Mouse (Mus musculus) stomach, embryonic 16.5 days (tissue): ENCODE measurements at regions not wholly inside any gene's neighbourhood (a gene's known extent, or its start where the extent isn't known, plus 50 kb on each side); places are given as distances from the start of the nearest gene placed in this dataset.

Source experiments
- ATAC-seq: fragments of 200-750 bp; cut with Nextera tagmentation; 2 replicates; pipeline ENCODE4 v1.8.0; 2017; ENCODE audit warnings: moderate number of reproducible peaks, moderate TSS enrichment; ENCODE audit not compliant: insufficient read depth, low FRiP score
- H3K27ac ChIP-seq: fragments of 300-500 bp; sonication (generic); 2 replicates; pipeline ENCODE4 v1.5.1; 2014; ENCODE audit warnings: low read length
- H3K27me3 ChIP-seq: fragments of 300-500 bp; sonication (generic); 2 replicates; pipeline ENCODE4 v1.6.1; 2014; ENCODE audit warnings: low read length, control low read depth, mixed read lengths; ENCODE audit not compliant: control insufficient read depth, insufficient read depth
- H3K36me3 ChIP-seq: fragments of 300-500 bp; sonication (generic); 2 replicates; pipeline ENCODE4 v1.6.1; 2014; ENCODE audit warnings: low read length; ENCODE audit not compliant: control insufficient read depth, insufficient read depth
- H3K4me1 ChIP-seq: fragments of 300-500 bp; sonication (generic); 2 replicates; pipeline ENCODE4 v1.6.1; 2014; ENCODE audit warnings: low read length, control low read depth, mixed read lengths; ENCODE audit not compliant: control insufficient read depth, insufficient read depth
- H3K4me2 ChIP-seq: fragments of 300-500 bp; sonication (generic); 2 replicates; pipeline ENCODE4 v1.6.1; 2014; ENCODE audit warnings: low read depth, low read length, mixed read lengths
- H3K4me3 ChIP-seq: fragments of 300-500 bp; sonication (generic); replicated peaks from 2 replicates; pipeline ENCODE4 v1.5.1; 2014; ENCODE audit warnings: mild to moderate bottlenecking, low read length
- H3K9ac ChIP-seq: fragments of 300-500 bp; sonication (generic); 2 replicates; pipeline ENCODE4 v1.6.1; 2014; ENCODE audit warnings: low read length
- H3K9me3 ChIP-seq: fragments of 300-500 bp; sonication (generic); replicated peaks from 2 replicates; pipeline ENCODE4 v1.6.1; 2016; ENCODE audit warnings: low read length, control low read depth; ENCODE audit not compliant: control insufficient read depth
- WGBS: fragments of 180-500 bp; shearing (Covaris S2); extraction: QIAGEN DNeasy Blood & Tissue Kit; methylation state at CpG from one replicate; pipeline ENCODE4 v1.1.7; 2014; 5-methylcytosine and 5-hydroxymethylcytosine counted together

- 63% methylated on average over 8 of the region's 8 CpGs for WGBS
- Histone ChIP-seq H3K4me1 (no peaks in the 10 kb centered on the region), H3K9me3 (no peaks in the 10 kb centered on the region), H3K36me3 (no peaks in the 10 kb centered on the region), H3K9ac (no peak overlapping the region), H3K4me3 (no peak overlapping the region), H3K27me3 (peaks cover 2% of the 10 kb centered on the region; the same call in 1 of the 2 replicates), H3K4me2 (no peak overlapping the region), H3K27ac (no peak overlapping the region)
- ATAC-seq = no peak
These were observed 107.3 kb downstream of the Irx2 start for GRCm38 (mm10) chr13:72735916-72736315.

DNA sequence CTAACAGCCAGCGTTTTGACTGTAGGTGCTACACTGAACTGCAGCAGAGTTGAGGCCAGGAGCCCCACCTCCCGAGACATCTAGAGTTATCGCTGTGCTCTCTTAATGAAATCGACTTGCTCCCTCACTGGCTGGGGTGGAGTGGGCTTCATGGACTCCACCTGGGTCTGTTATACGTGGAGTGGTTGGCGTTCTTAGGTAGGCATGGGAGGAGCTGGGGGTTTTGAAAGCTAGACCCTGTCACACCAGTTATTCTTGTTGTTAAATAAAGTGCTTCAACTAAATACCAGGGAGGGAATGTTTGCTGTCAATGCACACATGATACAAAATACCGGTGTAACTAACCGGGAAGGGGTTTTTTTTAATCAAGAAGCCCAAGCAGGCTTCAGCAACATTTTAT is 108.4 kb downstream of the Irx2 start:
- no peak for ATAC-seq
- WGBS = 50% methylated on average over 8 of the region's 8 CpGs
- no peaks in the 10 kb centered on the region for H3K4me1 ChIP-seq
- H3K27me3 ChIP-seq = peaks cover 2% of the 10 kb centered on the region; the same call in 1 of the 2 replicates
- H3K9ac ChIP-seq = no peak overlapping the region
- no peak overlapping the region for H3K4me2 ChIP-seq
- H3K4me3 ChIP-seq = no peak overlapping the region
- no peaks in the 10 kb centered on the region for H3K9me3 ChIP-seq
- H3K36me3 ChIP-seq = no peaks in the 10 kb centered on the region
- no peak overlapping the region for H3K27ac ChIP-seq

DNA sequence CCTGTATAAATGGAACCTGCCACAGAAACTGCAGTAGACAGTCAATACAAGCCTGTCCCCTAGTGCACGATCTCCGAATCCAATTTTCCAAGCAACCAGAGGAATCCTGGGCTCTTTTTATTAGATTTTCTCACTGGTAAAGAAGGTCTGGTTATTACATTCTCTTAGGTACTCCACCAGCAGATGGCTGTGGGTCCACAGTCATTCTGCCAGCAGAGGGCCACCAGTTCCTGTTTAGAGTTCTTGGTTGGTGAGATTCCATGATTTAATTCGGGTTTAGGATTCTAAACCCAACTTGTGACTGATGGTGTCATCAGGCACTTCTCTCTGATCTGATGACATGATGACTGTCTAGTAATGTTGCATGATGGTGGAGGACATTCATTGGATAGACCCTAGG is 118.6 kb downstream of the Irx2 start:
- H3K9ac ChIP-seq = no peak overlapping the region
- no peaks in the 10 kb centered on the region for H3K36me3 ChIP-seq
- no peak overlapping the region for H3K4me3 ChIP-seq
- no peak for ATAC-seq
- H3K4me1 ChIP-seq = no peaks in the 10 kb centered on the region
- no peak overlapping the region for H3K27ac ChIP-seq
- WGBS = 76% methylated on average over 3 of the region's 3 CpGs
- H3K4me2 ChIP-seq = no peak overlapping the region
- H3K27me3 ChIP-seq = no peaks in the 10 kb centered on the region
- no peaks in the 10 kb centered on the region for H3K9me3 ChIP-seq

- Histone ChIP-seq H3K27ac (no peak overlapping the region), H3K4me2 (no peak overlapping the region), H3K27me3 (no peaks in the 10 kb centered on the region), H3K4me1 (no peaks in the 10 kb centered on the region), H3K9me3 (no peaks in the 10 kb centered on the region), H3K9ac (no peak overlapping the region), H3K4me3 (no peak overlapping the region), H3K36me3 (no peaks in the 10 kb centered on the region)
- ATAC-seq = no peak
- 85% methylated on average over 4 of the region's 4 CpGs for WGBS
These were observed 126.4 kb downstream of the Irx2 start for GRCm38 (mm10) chr13:72755036-72755435.

GRCm38 (mm10) chr13:72762481-72762880 is 133.9 kb downstream of the Irx2 start:
- ATAC-seq = no peak
- Histone ChIP-seq H3K36me3 (no peaks in the 10 kb centered on the region), H3K27me3 (no peaks in the 10 kb centered on the region), H3K9ac (no peak overlapping the region), H3K27ac (no peak overlapping the region), H3K4me1 (no peaks in the 10 kb centered on the region), H3K9me3 (no peaks in the 10 kb centered on the region), H3K4me3 (no peak overlapping the region), H3K4me2 (no peak overlapping the region)
- 80% methylated on average over 5 of the region's 5 CpGs for WGBS

- ATAC-seq = no peak
- H3K4me1 ChIP-seq = no peaks in the 10 kb centered on the region
- 58% methylated on average over 4 of the region's 4 CpGs for WGBS
- H3K27ac ChIP-seq = no peak overlapping the region
- no peaks in the 10 kb centered on the region for H3K9me3 ChIP-seq
- H3K9ac ChIP-seq = no peak overlapping the region
- H3K4me3 ChIP-seq = no peak overlapping the region
- H3K4me2 ChIP-seq = no peak overlapping the region
- no peaks in the 10 kb centered on the region for H3K27me3 ChIP-seq
- H3K36me3 ChIP-seq = no peaks in the 10 kb centered on the region
These were observed 134.7 kb downstream of the Irx2 start for GRCm38 (mm10) chr13:72763337-72763736.

- Histone ChIP-seq H3K27ac (no peak overlapping the region), H3K9ac (no peak overlapping the region), H3K4me3 (no peak overlapping the region), H3K4me1 (no peaks in the 10 kb centered on the region), H3K4me2 (no peak overlapping the region), H3K36me3 (no peaks in the 10 kb centered on the region), H3K9me3 (no peaks in the 10 kb centered on the region), H3K27me3 (no peaks in the 10 kb centered on the region)
- 63% methylated on average over 5 of the region's 5 CpGs for WGBS
- ATAC-seq = no peak
These were observed 138.7 kb downstream of the Irx2 start for GRCm38 (mm10) chr13:72767306-72767705.

DNA sequence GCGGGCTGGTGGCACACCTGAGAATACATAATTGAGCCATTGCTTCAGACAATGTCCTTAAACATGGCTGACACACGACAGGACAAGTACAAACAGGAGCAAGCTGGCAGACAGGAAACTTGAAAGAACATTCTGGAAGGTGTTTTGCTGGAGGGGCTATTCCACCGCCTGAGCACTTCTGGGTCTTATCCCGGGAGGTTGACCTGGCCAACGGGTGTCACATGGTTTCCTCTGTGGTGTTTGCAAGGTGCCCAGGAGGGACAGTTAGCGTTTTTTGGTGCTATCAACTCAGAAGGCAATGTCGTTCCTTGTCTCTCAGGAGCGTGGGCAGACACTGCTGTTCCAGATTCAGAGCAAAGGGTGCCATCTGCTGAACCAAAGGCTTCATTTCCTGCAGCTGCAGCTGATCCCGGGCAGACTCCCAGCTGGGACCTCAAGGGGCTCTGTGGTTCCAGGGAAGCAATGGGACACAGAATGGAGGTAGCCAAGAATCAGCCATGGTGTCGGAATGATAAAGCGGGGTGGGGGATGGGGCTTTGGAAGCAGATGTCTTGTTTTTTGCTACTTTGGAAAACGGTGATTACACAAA is 140.5 kb downstream of the Irx2 start:
- Histone ChIP-seq H3K4me2 (no peak overlapping the region), H3K27me3 (no peaks in the 10 kb centered on the region), H3K9ac (no peak overlapping the region), H3K27ac (no peak overlapping the region), H3K36me3 (no peaks in the 10 kb centered on the region), H3K9me3 (no peaks in the 10 kb centered on the region), H3K4me1 (no peaks in the 10 kb centered on the region), H3K4me3 (no peak overlapping the region)
- no peak for ATAC-seq
- WGBS = 57% methylated on average over 12 of the region's 12 CpGs

DNA sequence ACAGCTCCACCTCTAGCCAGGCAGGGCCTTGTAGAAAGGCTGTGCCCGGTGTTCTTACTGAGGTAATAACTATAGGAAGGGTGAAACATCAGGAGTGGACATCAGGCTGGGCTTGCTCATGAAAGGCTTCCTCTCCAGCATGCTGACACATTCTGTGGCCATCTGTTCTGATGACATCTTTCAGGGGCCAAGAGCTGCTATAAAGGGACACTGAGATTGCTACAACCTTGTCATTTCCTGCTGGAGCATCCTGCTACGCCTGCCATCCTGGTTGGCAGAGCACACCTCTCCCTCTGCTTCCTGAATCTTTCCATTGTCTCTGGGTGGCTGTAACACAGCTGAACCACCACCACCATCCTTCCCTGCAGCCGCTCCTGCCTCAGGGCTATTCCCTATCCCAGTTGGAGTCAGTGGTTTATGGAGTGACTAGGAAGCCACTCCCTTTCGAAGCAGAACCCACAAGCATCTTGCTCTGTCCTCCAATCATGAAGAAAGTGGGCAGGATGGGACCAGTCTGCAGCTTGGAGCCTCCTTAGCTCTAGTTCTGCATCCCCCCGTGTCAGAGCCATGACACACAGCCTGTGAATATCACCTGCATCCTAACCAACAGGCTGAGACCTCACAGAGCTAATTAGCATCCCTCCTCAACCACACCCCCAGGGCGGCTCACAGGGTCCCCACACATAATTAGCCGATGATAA is 154.6 kb downstream of the Irx2 start:
- H3K9ac ChIP-seq = no peak overlapping the region
- 49% methylated on average over 7 of the region's 7 CpGs for WGBS
- H3K4me3 ChIP-seq = no peak overlapping the region
- no peaks in the 10 kb centered on the region for H3K9me3 ChIP-seq
- ATAC-seq = no peak
- H3K4me1 ChIP-seq = no peaks in the 10 kb centered on the region
- H3K27me3 ChIP-seq = no peaks in the 10 kb centered on the region
- no peaks in the 10 kb centered on the region for H3K36me3 ChIP-seq
- no peak overlapping the region for H3K27ac ChIP-seq
- H3K4me2 ChIP-seq = no peak overlapping the region
